Mouse (Mus musculus): ENCODE results near the gene Fbxl15. TPM values are rescaled to one million over a fixed set of nuclear protein-coding genes. Genes with fewer than 3 reads are reported as not detected.

Fbxl15 gene
- polyA plus RNA-seq, 1 experiment from 2014 or later, result 13.2 TPM

- Histone ChIP-seq H3K9ac (ENCODE audit: low read length) (no peak overlapping the region), H3K4me2 (replicated peaks; ENCODE audit: low read depth) (no peak overlapping the region), H3K27ac (replicated peaks) (no peak overlapping the region), H3K4me1 (replicated peaks; ENCODE audit: control insufficient read depth, insufficient read depth) (no peaks in the 10 kb centered on the region), H3K36me3 (ENCODE audit: control insufficient read depth, insufficient read depth, low read length) (peaks cover 23% of the 10 kb centered on the region), H3K27me3 (ENCODE audit: control insufficient read depth, insufficient read depth, low read length) (no peaks in the 10 kb centered on the region), H3K9me3 (ENCODE audit: control insufficient read depth, low read length) (no peaks in the 10 kb centered on the region), H3K4me3 (ENCODE audit: low read depth, low read length) (no peak overlapping the region)
- 0 out of 2 replicates have a peak, but pooled peaks have one; percentile 10 for ATAC-seq (ENCODE audit: low FRiP score, low TSS enrichment)
- no peak for DNase-seq (ENCODE audit: low spot score)
- TF ChIP-seq EP300 (optimal IDR thresholded peaks at IDR 0.05), result no peak
- no peak for TF ChIP-seq CTCF (IDR thresholded peaks at IDR 0.05; ENCODE audit: low read depth)
- WGBS, result 90% methylated on average over 3 of the region's 3 CpGs
Measured at GRCm38 (mm10) chr19:46286926-46287325, 41.1 kb upstream of the Fbxl15 start.

GRCm38 (mm10) chr19:46287566-46287965, 40.4 kb upstream of the Fbxl15 start:
- TF ChIP-seq EP300 (optimal IDR thresholded peaks at IDR 0.05) (no peak), CTCF (IDR thresholded peaks at IDR 0.05; ENCODE audit: low read depth) (no peak)
- Histone ChIP-seq H3K4me3 (ENCODE audit: low read depth, low read length) (no peak overlapping the region), H3K9me3 (ENCODE audit: control insufficient read depth, low read length) (no peaks in the 10 kb centered on the region), H3K4me2 (replicated peaks; ENCODE audit: low read depth) (no peak overlapping the region), H3K27me3 (ENCODE audit: control insufficient read depth, insufficient read depth, low read length) (no peaks in the 10 kb centered on the region), H3K9ac (ENCODE audit: low read length) (no peak overlapping the region), H3K4me1 (replicated peaks; ENCODE audit: control insufficient read depth, insufficient read depth) (no peaks in the 10 kb centered on the region), H3K36me3 (ENCODE audit: control insufficient read depth, insufficient read depth, low read length) (peaks cover 23% of the 10 kb centered on the region), H3K27ac (replicated peaks) (no peak overlapping the region)
- ATAC-seq (ENCODE audit: low FRiP score, low TSS enrichment), result no peak
- 91% methylated on average over 3 of the region's 3 CpGs for whole genome bisulfite sequencing
- no peak for DNase-seq (ENCODE audit: low spot score)

GRCm38 (mm10) chr19:46290535-46291105, 37.4 kb upstream of the Fbxl15 start:
- Histone ChIP-seq H3K36me3 (ENCODE audit: control insufficient read depth, insufficient read depth, low read length) (peaks cover 5% of the 10 kb centered on the region), H3K4me1 (replicated peaks; ENCODE audit: control insufficient read depth, insufficient read depth) (no peaks in the 10 kb centered on the region), H3K4me3 (ENCODE audit: low read depth, low read length) (no peak overlapping the region), H3K27ac (replicated peaks) (no peak overlapping the region), H3K4me2 (replicated peaks; ENCODE audit: low read depth) (no peak overlapping the region), H3K9me3 (ENCODE audit: control insufficient read depth, low read length) (no peaks in the 10 kb centered on the region), H3K9ac (ENCODE audit: low read length) (no peak overlapping the region), H3K27me3 (ENCODE audit: control insufficient read depth, insufficient read depth, low read length) (no peaks in the 10 kb centered on the region)
- DNase-seq (ENCODE audit: low spot score), result no peak
- TF ChIP-seq EP300 (optimal IDR thresholded peaks at IDR 0.05) (no peak), CTCF (IDR thresholded peaks at IDR 0.05; ENCODE audit: low read depth) (no peak)
- no peak for ATAC-seq (ENCODE audit: low FRiP score, low TSS enrichment)
- WGBS, result 56% methylated on average over 12 of the region's 12 CpGs

DNA sequence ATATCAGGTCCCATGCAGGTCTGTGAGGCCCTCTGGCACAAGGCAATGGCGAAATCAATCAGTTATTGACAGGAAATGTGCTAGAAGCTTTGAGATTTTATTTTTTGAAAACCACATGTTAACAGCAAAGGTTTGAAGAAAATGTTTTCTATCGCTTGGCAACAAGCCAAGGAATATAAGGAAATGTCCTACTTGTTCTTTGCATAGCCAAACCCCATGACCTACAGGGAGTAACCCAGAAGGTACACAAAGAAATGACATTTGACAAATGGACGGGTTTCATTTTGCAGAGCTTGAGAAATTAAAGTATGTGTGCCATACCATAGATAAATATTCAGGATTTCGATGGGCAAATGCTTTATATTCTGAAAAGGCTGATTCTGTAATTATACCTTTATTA, 31.0 kb upstream of the Fbxl15 start:
- Histone ChIP-seq H3K36me3 (ENCODE audit: control insufficient read depth, insufficient read depth, low read length) (no peaks in the 10 kb centered on the region), H3K27me3 (ENCODE audit: control insufficient read depth, insufficient read depth, low read length) (no peaks in the 10 kb centered on the region), H3K4me3 (ENCODE audit: low read depth, low read length) (no peak overlapping the region), H3K4me2 (replicated peaks; ENCODE audit: low read depth) (0 out of 2 replicates have a peak overlapping the region, but pooled peaks have one; percentile 23), H3K9me3 (ENCODE audit: control insufficient read depth, low read length) (no peaks in the 10 kb centered on the region), H3K27ac (replicated peaks) (0 out of 2 replicates have a peak overlapping the region, but pooled peaks have one; percentile 53), H3K9ac (ENCODE audit: low read length) (no peak overlapping the region), H3K4me1 (replicated peaks; ENCODE audit: control insufficient read depth, insufficient read depth) (no peaks in the 10 kb centered on the region)
- DNase-seq (ENCODE audit: low spot score) (peak; percentile 17), ATAC-seq (ENCODE audit: low FRiP score, low TSS enrichment) (peak; percentile 79)
- 38% methylated on average over 4 of the region's 4 CpGs for WGBS
- TF ChIP-seq EP300 (optimal IDR thresholded peaks at IDR 0.05) (no peak), CTCF (IDR thresholded peaks at IDR 0.05; ENCODE audit: low read depth) (no peak)

- WGBS, result 46% methylated on average over 8 of the region's 8 CpGs
Measured at GRCm38 (mm10) chr19:46300294-46301045, 27.5 kb upstream of the Fbxl15 start.

DNA sequence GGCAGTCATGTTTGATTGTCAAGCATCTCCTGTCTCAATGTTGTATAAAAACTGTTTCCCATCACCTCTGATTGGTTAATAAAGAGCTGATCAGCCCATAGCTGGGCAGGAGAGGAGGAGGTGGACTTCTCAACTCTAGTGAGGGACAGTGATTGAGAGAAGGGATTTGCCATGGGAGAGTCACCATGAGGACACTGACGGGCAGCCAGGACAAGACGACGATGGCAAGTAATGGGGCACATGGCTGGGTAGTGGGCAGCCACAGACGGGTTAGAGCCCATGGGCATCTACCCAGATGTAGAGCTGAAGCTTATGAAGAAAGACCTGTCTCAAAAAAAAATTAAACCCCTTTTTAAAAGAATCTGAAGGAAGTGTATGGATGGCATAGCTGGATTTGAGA, 25.4 kb upstream of the Fbxl15 start:
- WGBS, result 94% methylated on average over 4 of the region's 4 CpGs
- Histone ChIP-seq H3K9me3 (ENCODE audit: control insufficient read depth, low read length) (no peaks in the 10 kb centered on the region), H3K36me3 (ENCODE audit: control insufficient read depth, insufficient read depth, low read length) (peaks cover 3% of the 10 kb centered on the region; the same call in 1 of the 2 replicates), H3K4me1 (replicated peaks; ENCODE audit: control insufficient read depth, insufficient read depth) (no peaks in the 10 kb centered on the region; the same call in 1 of the 2 replicates), H3K27me3 (ENCODE audit: control insufficient read depth, insufficient read depth, low read length) (no peaks in the 10 kb centered on the region), H3K9ac (ENCODE audit: low read length) (no peak overlapping the region), H3K27ac (replicated peaks) (no peak overlapping the region), H3K4me2 (replicated peaks; ENCODE audit: low read depth) (no peak overlapping the region), H3K4me3 (ENCODE audit: low read depth, low read length) (no peak overlapping the region)
- no peak for DNase-seq (ENCODE audit: low spot score)
- no peak for TF ChIP-seq EP300 (optimal IDR thresholded peaks at IDR 0.05)
- TF ChIP-seq CTCF (IDR thresholded peaks at IDR 0.05; ENCODE audit: low read depth), result no peak
- ATAC-seq (ENCODE audit: low FRiP score, low TSS enrichment), result no peak

More at GRCm38 (mm10) chr19:46300294-46301045, 27.5 kb upstream of the Fbxl15 start:
- no peak overlapping the region for H3K27ac ChIP-seq (replicated peaks)
- TF ChIP-seq EP300 (optimal IDR thresholded peaks at IDR 0.05), result no peak
- TF ChIP-seq CTCF (IDR thresholded peaks at IDR 0.05; ENCODE audit: low read depth), result no peak
- ATAC-seq (ENCODE audit: low FRiP score, low TSS enrichment) (no peak), DNase-seq (ENCODE audit: low spot score) (no peak)
- no peaks in the 10 kb centered on the region for H3K4me1 ChIP-seq (replicated peaks; ENCODE audit: control insufficient read depth, insufficient read depth)
- no peaks in the 10 kb centered on the region for H3K36me3 ChIP-seq (ENCODE audit: control insufficient read depth, insufficient read depth, low read length)
- H3K4me2 ChIP-seq (replicated peaks; ENCODE audit: low read depth), result no peak overlapping the region
- no peak overlapping the region for H3K4me3 ChIP-seq (ENCODE audit: low read depth, low read length)
- H3K9me3 ChIP-seq (ENCODE audit: control insufficient read depth, low read length), result no peaks in the 10 kb centered on the region
- no peak overlapping the region for H3K9ac ChIP-seq (ENCODE audit: low read length)
- no peaks in the 10 kb centered on the region for H3K27me3 ChIP-seq (ENCODE audit: control insufficient read depth, insufficient read depth, low read length)

Measured in stomach, postnatal 0 days (tissue).